8 mouse cellular contexts compared by ENCODE assay signal in genomic region chr19:40401213-40401612, GRCm38 (mm10).
A peak's percentile ranks its signal among the peaks of the same experiment; 100 is the strongest.
DNase-seq lines count a peak whose midpoint lies in the region; ATAC-seq and TF ChIP-seq lines count a peak whose summit lies in the region.
"Had no signal": no experiment of that assay in that cellular context is flagged by ENCODE, and none has a peak within 500 bp of the region (broad histone marks: within the 10 kb centered on the region; RNA-seq: fewer than 3 reads in every experiment).

No protein-coding gene starts in this region.

- H3K9me3 ChIP-seq in hindbrain, postnatal 0 days (ENCODE audit: low read length) = no peaks in the 10 kb centered on the region

- TF ChIP-seq CTCF in hindbrain, postnatal 0 days (IDR thresholded peaks at IDR 0.05; ENCODE audit: low read depth) = no peak

- H3K4me1 ChIP-seq in hindbrain, postnatal 0 days (ENCODE audit: insufficient read depth, low read length) = peaks cover 5% of the 10 kb centered on the region

- no peak overlapping the region for H3K9ac ChIP-seq in hindbrain, postnatal 0 days (replicated peaks; ENCODE audit: low read length)

- peak; percentile 93 for ATAC-seq in common myeloid progenitor, adult 5-6 weeks (replicated peaks; ENCODE audit: low read depth, poor library complexity, severe bottlenecking)
- ATAC-seq in hindbrain, postnatal 0 days = no peak

- H3K27ac ChIP-seq in hindbrain, postnatal 0 days = no peak overlapping the region

- 69% methylated on average over 7 of the region's 7 CpGs for WGBS in hindbrain, postnatal 0 days

- H3K4me2 ChIP-seq in hindbrain, postnatal 0 days (ENCODE audit: low read depth, low read length) = no peak overlapping the region

- no peak overlapping the region for H3K4me3 ChIP-seq in hindbrain, postnatal 0 days (ENCODE audit: low read length)

- H3K27me3 ChIP-seq in hindbrain, postnatal 0 days (ENCODE audit: insufficient read depth, low read length) = no peaks in the 10 kb centered on the region

- peaks cover 24% of the 10 kb centered on the region; the same call in 1 of the 2 replicates for H3K36me3 ChIP-seq in hindbrain, postnatal 0 days (ENCODE audit: insufficient read depth, low read length)

- peak; percentile 8 to 20 for DNase-seq in spleen, postnatal 36 days (ENCODE audit: low spot score in 2 of 2)
- no peak for DNase-seq in spleen, adult 18-20 months
- peak; percentile 61 to 78 for DNase-seq in lung, adult 18-20 months
- DNase-seq in urinary bladder, postnatal 14 days (ENCODE audit: low spot score) = peak; percentile 84
- no peak for DNase-seq in right cerebral cortex, adult 2 months (ENCODE audit: low spot score in 2 of 2)
- no peak for DNase-seq in hindbrain, postnatal 0 days (ENCODE audit: low spot score)
- DNase-seq: left cerebral cortex, postnatal 4 days had no signal

Comparison
In these comparisons a context has a peak if more than half of its experiments do, and no peak if none do; other contexts are left out.
1. DNase-seq: peak in spleen, postnatal 36 days (2 of 2), lung, adult 18-20 months (2 of 2) and urinary bladder, postnatal 14 days (single experiment); none in spleen, adult 18-20 months (0 of 2), right cerebral cortex, adult 2 months (0 of 2) and hindbrain, postnatal 0 days (single experiment).